Mouse (Mus musculus) left cerebral cortex, adult 2 months (tissue): ENCODE measurements around the gene Prune1. TPM values are rescaled to one million over a fixed set of nuclear protein-coding genes. Genes with fewer than 3 reads are reported as not detected.

Experiments used
- DNase-seq, 2 experiments: peaks; one replicate each; pipeline ENCODE4 v3.0.0; 2021 to 2022; ENCODE audit warnings: low spot score in 2 of 2, mixed read lengths in 1 of 2; ENCODE audit errors: extremely low spot score in 1 of 2
- H3K27ac ChIP-seq: fragments of 200-600 bp; 2 replicates; pipeline ENCODE4 v1.8.1; 2022
- H3K4me3 ChIP-seq: fragments of 200-600 bp; 2 replicates; pipeline ENCODE4 v1.8.1; 2022
- CTCF ChIP-seq: fragments of 200-600 bp; IDR thresholded peaks from 2 replicates; pipeline ENCODE4 v1.8.1; 2022; ENCODE audit warnings: antibody characterized with exemption, mild to moderate bottlenecking, moderate library complexity
- intact Hi-C: fragments of 180-260 bp; cut with DNase I; formaldehyde crosslinking; loops from one replicate; pipeline ENCODE4 v1.15.1; 2025
- total RNA-seq, 2 experiments: library from RNA; stranded (reverse); gene quantifications; 2 replicates each; pipeline ENCODE4 v1.2.3; 2021

Gene Prune1
- total RNA-seq, 2 experiments from 2014 or later, result 22.1 to 23.5 TPM

DNA sequence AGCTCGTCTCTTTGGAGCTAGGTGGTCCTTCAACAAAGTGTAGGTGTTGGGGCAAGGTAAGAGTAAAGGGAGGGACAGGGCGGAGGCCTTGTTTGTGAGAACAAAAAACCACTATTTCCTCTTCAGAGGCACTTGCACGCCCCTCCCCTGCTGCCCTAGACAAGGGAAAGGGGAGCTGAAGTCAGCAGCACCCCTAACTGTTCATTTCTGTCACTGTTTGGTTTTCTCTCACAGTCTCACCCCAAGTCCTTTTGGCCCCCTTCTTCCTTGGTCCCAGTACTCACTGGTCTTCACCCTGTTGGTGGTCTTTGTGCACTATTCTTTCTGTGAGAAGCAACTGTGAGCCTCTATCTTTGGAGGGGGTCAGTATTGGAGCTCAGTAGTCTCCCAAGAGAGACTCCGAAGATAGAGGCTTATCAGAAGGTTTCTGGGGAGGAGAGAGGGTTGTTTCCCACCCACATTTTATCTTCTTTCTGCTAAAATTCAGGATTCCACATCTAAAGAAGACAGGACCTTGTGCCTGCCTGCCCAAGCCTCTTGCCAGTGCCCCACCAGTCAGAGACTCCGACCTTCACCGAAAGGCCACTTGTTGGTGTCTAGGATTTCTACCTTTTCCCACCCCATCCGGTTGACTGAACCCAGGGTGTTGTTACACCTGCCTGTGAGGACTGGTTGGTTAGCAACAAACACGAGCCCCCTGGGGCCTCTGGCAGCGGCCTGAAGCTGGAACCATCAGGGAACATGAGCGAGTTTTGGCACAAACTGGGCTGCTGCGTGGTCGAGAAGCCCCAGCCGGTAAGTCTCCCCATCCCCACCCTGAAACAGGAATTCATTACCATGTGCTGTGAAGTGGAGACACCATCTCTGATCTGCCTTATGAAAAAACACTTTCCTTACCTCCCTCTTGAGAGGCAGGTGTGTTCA, 50.3 kb downstream of the Prune1 start, which contains the start of gene Mllt11:
TSS of gene Mllt11 (minus strand) at position 874 of the 924 bp plus-strand sequence.
- peak within 1 kb of the TSS; percentile 66 for H3K27ac ChIP-seq
- no peak for DNase-seq
- intact Hi-C loops, result no loop called here
- no peak for TF ChIP-seq CTCF
- peak within 1 kb of the TSS; percentile 65 for H3K4me3 ChIP-seq

DNA sequence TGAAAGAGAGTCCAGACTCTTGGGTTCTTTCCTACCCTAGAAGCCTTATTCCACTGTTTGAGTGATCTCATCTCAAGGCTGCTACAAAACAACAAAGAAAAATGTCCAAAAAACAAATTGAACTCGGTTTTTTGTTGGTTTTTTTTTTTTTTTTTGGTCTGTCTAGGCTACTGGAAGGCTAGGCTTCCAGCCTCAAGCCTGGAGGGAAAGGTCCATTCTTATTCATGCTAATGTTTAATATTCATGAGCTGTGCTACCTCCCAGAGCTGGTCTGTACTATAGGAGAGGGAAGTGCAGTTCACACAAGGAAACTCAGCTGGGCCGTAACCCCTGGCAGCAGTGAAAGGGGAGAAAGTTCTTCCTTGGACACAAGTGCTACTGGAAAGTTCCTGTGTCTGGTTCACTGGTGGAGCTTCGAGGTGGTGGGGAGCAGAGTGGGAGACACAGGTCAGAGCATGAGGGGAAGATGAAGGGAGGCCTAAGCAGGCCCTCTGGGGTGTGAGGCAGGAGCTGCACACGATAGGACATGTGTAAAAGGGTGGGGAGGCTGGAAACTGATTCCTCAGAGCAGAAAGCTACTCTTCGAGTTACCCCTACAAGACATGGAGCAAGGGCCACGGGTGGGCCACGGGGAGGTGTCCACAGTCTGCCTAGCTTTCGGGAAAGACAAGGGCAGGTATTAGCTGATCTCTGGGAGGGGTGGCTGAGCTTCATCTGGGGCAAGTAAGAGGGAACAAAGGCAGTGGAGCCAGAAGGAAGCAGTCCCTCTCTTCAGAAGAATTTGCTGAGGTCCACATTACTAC, 51.2 kb downstream of the Prune1 start:
- DNase-seq, result no peak
- no peak for TF ChIP-seq CTCF
- intact Hi-C loops, result loop anchor here (1.0 kb wide), 1 partner anchor 51 kb away; the partner anchor contains the start of gene Mindy1
- H3K4me3 ChIP-seq, result peak overlapping the region; percentile 65
- H3K27ac ChIP-seq, result peak overlapping the region; percentile 66

DNA sequence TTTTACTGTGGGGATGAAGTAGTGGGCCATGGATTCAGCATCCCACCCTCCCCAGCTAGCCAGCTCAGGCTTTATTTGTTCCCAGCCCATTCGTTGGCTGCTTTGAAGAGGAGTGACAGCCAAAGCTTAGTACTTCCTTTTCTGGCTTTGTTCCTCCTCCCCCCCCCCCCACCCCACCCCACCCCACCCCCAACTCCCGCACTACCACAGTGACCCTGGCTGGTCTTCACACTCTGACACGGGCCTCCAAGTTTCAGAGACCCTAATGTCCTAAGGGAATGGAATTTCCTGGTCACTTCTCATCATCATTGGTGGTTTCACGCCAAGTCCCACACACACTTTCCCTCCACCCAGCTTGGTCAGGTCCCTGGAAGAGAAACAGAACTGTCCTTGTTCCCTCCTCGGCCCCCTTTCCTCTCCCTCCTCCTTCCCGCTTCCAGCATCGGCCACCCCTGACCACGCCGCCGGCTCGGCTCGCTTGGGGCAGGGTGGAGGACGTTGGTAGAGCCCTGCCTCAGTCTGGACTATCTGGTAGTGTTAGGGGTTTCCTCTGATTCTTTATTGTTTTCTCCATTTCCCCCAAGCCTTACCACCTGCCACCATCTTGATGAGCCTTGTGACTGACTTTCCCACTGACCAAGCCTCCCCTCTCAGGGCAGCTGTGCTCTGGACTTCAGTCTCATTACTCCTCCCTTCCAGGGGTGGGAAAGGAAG, 51.9 kb downstream of the Prune1 start:
- peak; percentile 32 to 55 for DNase-seq
- Histone ChIP-seq H3K27ac (peak overlapping the region; percentile 99), H3K4me3 (peak overlapping the region; percentile 65)
- TF ChIP-seq CTCF, result no peak
- intact Hi-C loops, result loop anchor here (1.0 to 5.0 kb wide), 3 partner anchors 37 to 202 kb away; partner anchors contain the start of genes Arnt and Mindy1

DNA sequence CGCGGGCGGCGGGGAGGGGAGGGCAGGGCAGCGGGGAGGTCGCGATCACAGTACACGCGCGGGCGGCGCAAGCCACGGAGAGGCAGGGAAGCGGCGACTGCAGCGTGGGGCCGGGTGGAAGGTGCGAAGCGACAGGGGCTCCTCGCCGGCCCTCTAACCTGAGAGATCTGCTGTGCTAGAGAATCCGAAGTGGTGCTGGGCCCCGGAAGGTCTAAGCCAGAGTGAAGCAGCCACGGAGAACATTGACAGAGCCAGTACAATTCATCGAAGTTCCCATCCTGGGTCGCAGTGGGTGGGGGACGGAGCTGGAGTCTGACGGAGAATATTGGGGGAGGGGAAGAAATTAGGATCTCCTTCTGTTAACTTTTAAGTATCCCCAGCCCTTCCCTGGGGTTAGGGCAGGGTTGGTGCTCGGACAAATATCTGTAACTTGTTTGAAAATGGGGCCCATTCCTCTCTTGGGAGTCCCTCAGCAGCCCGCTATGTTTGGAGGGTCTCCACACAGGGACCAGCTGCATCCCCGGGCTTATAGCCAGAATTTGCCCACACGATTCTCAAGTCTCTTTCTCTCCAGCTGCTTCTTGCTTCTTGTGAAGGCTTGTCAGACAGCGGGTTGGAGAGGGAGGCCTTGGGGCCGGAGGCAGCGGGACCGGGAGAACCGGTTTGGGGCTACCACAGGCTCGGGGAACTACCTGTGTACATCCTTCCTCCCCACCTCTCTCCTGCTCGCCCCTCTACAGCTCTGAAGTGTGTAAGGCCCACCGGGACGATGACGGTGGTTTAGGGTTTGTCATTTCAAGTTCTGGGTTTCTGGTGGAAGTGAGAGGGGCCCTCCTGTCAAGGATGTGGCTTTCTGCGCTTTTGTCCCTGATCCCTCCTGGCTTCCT, 52.7 kb downstream of the Prune1 start:
- peak overlapping the region; percentile 65 for H3K4me3 ChIP-seq
- no peak for TF ChIP-seq CTCF
- DNase-seq, result peak; percentile 46 to 54
- peak overlapping the region; percentile 99 for H3K27ac ChIP-seq
- intact Hi-C loops, result loop anchor here (1.0 to 5.0 kb wide), 3 partner anchors 12 to 203 kb away; partner anchors contain the start of genes Arnt and Gabpb2

DNA sequence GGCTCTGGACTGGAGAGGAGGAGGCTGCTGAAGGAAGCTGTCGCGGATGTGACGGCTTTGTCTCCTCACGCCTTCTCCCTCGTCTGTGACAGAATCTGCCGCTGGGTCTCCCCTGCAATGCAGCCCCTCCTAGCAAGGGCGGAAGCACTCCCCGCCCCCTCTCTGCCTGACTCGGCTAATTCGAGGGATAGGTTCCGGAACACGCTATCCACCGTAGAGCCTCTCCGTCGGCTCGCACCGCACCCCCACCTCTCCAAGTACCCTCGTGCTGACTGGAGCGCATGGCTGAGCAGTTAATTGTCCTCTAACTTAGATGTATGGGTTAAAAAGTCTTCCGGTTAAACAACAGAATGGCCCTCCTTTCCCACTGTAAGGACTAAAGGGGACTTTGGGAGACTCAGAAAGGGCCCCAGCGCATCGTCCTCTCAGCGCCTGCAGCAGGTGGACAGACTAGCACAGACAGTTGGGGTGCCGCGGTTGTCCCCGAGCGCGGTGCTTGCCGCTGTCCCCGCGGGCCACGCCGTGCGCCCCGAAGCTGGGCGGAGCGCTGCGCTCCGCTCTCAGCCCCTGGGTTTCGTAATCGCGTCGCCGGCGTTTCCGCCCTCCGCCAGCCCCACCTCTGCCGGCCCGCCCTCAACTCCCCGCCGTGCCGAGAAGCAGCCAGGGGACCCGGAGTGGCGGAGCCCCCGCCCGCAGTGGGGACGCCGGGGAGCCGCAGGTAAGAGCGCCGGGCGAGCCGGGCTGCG, 53.6 kb downstream of the Prune1 start, which contains the start of gene Cdc42se1:
TSS of gene Cdc42se1 (plus strand) at position 585 of the 746 bp plus-strand sequence.
- H3K27ac ChIP-seq, result peak within 1 kb of the TSS; percentile 99
- TF ChIP-seq CTCF, result no peak
- peak; percentile 88 to 89 for DNase-seq
- H3K4me3 ChIP-seq, result peak within 1 kb of the TSS; percentile 65
- intact Hi-C loops, result loop anchor here (1.0 to 5.0 kb wide), 3 partner anchors 11 to 204 kb away; partner anchors contain the start of genes Arnt and Gabpb2

DNA sequence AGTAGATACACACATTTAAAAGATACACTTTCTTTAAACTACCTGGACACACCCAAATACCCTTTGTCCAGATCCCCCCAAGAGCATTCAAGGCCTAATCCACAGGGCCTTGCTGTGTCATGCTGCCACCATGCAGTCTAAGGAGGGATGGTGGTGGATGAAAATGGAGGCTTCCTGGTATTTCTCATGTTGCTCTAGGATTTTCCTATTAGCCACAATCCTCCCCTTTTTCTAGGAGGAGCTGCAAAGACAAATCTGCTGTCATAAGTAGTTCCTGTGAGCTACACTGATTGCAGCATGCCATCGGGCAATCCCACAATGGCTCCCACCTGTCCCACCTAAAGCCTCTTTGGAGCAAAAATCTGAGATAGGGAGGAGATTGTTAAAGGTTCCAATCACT, 54.7 kb downstream of the Prune1 start:
- no peak for DNase-seq

DNA sequence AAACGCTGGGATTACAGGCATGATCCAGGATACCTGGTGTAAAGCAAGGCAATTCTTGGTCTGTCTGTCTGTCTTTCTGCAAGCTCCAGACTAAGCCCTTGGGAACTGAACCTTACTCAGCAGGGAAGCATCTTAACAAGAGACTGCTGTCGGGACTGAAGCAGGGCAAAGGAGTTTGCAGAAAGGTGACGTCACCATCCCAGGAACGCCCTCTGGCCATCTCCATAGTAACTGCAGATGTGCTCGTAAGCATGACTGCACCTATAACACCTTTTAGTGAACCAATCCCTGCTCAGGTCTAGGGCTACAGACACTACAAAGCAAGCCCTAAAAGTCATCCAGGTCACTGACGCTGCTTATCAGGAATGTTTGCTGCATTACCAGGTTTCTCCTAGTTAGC, 57.6 kb downstream of the Prune1 start:
- Histone ChIP-seq H3K27ac (peak overlapping the region; percentile 17; the same call in 1 of the 2 replicates), H3K4me3 (peak overlapping the region; percentile 21)
- no peak for DNase-seq
- intact Hi-C loops, result no loop called here
- TF ChIP-seq CTCF, result no peak

More for the DNA sequence above, 54.7 kb downstream of the Prune1 start:
- intact Hi-C loops, result loop anchor here (5.0 kb wide), 2 partner anchors 40 to 205 kb away; partner anchors contain the start of gene Arnt
- H3K4me3 ChIP-seq, result peak overlapping the region; percentile 65
- H3K27ac ChIP-seq, result peak overlapping the region; percentile 99
- no peak for TF ChIP-seq CTCF

DNA sequence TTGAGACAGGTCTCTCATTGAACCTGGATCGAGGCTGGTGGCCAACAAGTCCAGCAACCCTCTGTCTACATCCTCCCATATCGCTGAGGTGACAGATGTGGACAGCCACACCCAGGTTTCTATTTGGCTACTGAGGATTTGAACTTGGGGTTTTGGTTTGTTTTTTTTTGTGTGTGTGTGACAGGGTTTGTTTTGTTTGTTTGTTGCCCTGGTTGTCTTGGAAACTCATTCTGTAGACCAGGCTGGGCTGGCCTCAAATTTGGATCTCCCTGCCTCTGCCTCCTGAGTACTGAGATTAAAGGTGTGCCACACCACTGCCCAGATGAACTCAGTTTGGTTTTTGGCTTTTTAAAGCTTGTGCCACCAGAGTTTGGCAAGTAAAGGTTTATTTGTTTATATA, 58.8 kb downstream of the Prune1 start:
- no peak for DNase-seq
- Histone ChIP-seq H3K4me3 (no peak overlapping the region), H3K27ac (no peak overlapping the region)
- TF ChIP-seq CTCF, result no peak
- intact Hi-C loops, result no loop called here

DNA sequence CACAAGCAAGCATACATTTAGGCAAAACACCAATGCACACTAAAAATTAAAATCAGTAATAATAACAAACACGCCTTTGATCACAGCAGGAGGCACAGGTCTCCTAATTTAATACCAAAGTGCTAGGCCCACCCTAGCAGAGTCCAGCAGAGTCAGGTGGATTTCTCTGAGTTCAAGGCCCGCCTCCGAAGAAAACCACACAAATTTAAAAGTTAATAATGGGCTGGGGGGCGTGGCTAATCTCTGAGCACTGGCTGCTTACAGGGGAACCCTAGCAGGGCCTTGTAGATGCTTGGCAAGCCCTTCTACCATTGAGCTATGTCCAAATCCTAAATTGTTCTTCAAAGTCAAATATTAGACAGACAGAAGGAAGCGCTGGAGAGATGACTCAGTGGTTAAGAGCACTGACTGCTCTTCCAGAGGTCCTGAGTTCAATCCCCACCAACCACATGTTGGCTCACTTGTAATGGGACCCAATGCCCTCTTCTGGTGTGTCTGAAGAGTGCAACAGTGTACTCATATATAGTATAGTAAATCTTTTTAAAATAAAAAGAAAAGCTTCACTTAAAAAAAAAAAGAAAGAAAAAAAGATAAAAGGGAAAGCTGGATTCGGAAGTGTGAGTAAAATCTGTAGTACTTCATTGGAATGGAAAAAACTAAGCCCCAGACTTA, 63.3 kb downstream of the Prune1 start:
- H3K27ac ChIP-seq, result no peak overlapping the region; the same call in 1 of the 2 replicates
- DNase-seq, result no peak
- peak overlapping the region; percentile 80 for H3K4me3 ChIP-seq
- intact Hi-C loops, result loop anchor here (5.0 kb wide), 1 partner anchor 44 kb away; no protein-coding TSS in a partner anchor
- peak; percentile 12 for TF ChIP-seq CTCF
